Mouse (Mus musculus) midbrain, embryonic 12.5 days (tissue): Measurements from ENCODE around the gene Spred1. TPM values are rescaled to one million over a fixed set of nuclear protein-coding genes. Genes with fewer than 3 reads are reported as not detected.

ENCODE experiments used
- ATAC-seq: fragments of 200-750 bp; cut with Nextera tagmentation; 2 replicates; pipeline ENCODE4 v1.8.0; 2017; ENCODE audit warnings: low read depth, moderate TSS enrichment, moderate library complexity; ENCODE audit not compliant: low FRiP score
- H3K27ac ChIP-seq: fragments of 300-500 bp; sonication (generic); replicated peaks from 2 replicates; pipeline ENCODE4 v1.5.1; 2016; ENCODE audit warnings: mild to moderate bottlenecking
- H3K27me3 ChIP-seq: fragments of 300-500 bp; sonication (generic); 2 replicates; pipeline ENCODE4 v1.6.1; 2016; ENCODE audit warnings: mild to moderate bottlenecking
- H3K36me3 ChIP-seq: fragments of 300-500 bp; sonication (generic); 2 replicates; pipeline ENCODE4 v1.6.1; 2016
- H3K4me1 ChIP-seq: fragments of 300-500 bp; sonication (generic); 2 replicates; pipeline ENCODE4 v1.6.1; 2016
- H3K4me2 ChIP-seq: fragments of 300-500 bp; sonication (generic); replicated peaks from 2 replicates; pipeline ENCODE4 v1.6.1; 2016; ENCODE audit warnings: mild to moderate bottlenecking, moderate library complexity
- H3K4me3 ChIP-seq: fragments of 300-500 bp; sonication (generic); 2 replicates; pipeline ENCODE4 v1.5.1; 2016; ENCODE audit warnings: mild to moderate bottlenecking
- H3K9ac ChIP-seq: fragments of 300-500 bp; sonication (generic); replicated peaks from 2 replicates; pipeline ENCODE4 v1.6.1; 2016; ENCODE audit warnings: mild to moderate bottlenecking, moderate library complexity
- H3K9me3 ChIP-seq: fragments of 300-500 bp; sonication (generic); 2 replicates; pipeline ENCODE4 v1.6.1; 2016; ENCODE audit warnings: mild to moderate bottlenecking
- WGBS: fragments of 180-500 bp; shearing (Covaris S2); methylation state at CpG from one replicate; pipeline ENCODE4 v1.1.7; 2016; 5-methylcytosine and 5-hydroxymethylcytosine counted together
- polyA plus RNA-seq: library from polyadenylated mRNA; unstranded; fragments of >200 nt; fragmentation: Nextera tagmentation; extraction: Ambion mirVana; gene quantifications from 2 replicates; pipeline ENCODE4 v1.2.1, GENCODE M21; 2016

The Spred1 gene
- polyA plus RNA-seq, 1 experiment from 2014 or later: 17.8 TPM

DNA sequence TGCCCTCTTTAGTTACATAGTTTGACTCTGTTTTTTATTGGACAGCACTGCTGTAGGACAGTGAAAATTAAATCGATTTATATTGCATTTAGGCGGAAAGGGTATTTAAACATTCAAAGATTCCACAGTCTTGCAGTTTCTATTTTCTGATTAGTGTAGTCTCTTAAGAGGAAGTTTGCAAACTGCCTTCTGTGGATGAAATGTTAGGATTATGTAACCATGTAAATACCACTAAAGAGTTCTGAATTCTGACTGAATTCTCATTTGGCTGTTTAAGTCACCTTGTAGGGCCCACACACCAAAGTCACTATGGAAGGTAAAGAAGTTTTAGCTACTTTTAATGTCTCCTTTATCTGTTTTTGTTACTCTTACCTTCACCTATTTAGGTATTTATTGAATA lies 24.9 kb downstream of the Spred1 start:
- no peaks in the 10 kb centered on the region for H3K9me3 ChIP-seq
- H3K4me2 ChIP-seq: no peak overlapping the region
- 94% methylated on average over 2 of the region's 2 CpGs for WGBS
- no peak overlapping the region for H3K4me3 ChIP-seq
- no peak overlapping the region for H3K27ac ChIP-seq
- H3K9ac ChIP-seq: no peak overlapping the region
- H3K4me1 ChIP-seq: peaks cover 13% of the 10 kb centered on the region
- no peaks in the 10 kb centered on the region for H3K27me3 ChIP-seq
- H3K36me3 ChIP-seq: no peaks in the 10 kb centered on the region
- no peak for ATAC-seq

DNA sequence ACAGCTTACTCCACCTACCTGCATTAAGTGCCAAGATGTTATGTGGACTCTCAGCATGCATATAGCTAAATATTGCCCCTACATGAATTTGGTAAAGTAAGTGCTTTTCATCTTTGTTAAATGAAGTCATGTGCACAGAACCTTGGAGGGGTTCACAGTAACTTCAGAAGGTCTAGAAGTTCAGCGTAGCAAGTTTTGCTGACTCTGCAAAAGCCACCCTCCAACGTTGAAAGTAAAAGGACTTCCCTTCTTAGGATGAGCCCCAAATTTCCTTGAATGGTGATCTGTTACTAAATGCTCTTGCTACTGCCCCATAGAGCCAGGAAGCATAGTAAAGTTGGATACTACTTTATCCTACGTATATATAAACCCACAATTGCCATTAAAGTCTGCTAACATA lies 25.4 kb downstream of the Spred1 start:
- ATAC-seq: no peak
- Histone ChIP-seq H3K27me3 (no peaks in the 10 kb centered on the region), H3K27ac (no peak overlapping the region), H3K4me3 (no peak overlapping the region), H3K4me2 (no peak overlapping the region), H3K4me1 (peaks cover 8% of the 10 kb centered on the region; the same call in 1 of the 2 replicates), H3K36me3 (no peaks in the 10 kb centered on the region), H3K9ac (no peak overlapping the region), H3K9me3 (no peaks in the 10 kb centered on the region)
- 87% methylated on average over 3 of the region's 3 CpGs for WGBS

DNA sequence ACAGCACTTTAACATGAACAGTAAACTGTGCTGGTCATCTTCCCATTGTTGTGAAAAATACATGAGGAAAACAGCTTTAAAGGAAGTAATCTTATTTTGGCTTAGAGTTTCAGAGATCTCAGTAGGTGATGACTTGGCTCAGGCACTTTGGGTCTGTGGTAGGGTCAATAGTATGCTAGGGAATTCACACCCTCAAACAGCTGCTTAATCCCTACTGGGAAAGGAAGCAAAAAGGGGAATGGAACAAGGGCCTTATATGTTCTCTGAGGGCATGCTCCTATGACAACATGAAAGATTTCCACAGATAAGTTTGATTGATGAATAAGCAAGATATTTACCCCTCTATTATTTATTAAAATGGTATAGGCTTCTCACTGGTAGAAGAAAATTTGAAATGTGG lies 31.0 kb downstream of the Spred1 start:
- Histone ChIP-seq H3K27ac (no peak overlapping the region), H3K4me2 (no peak overlapping the region), H3K27me3 (no peaks in the 10 kb centered on the region), H3K9ac (no peak overlapping the region), H3K4me3 (no peak overlapping the region), H3K9me3 (no peaks in the 10 kb centered on the region), H3K36me3 (0 out of 2 replicates have a peak, but pooled peaks cover 3% of the 10 kb centered on the region), H3K4me1 (0 out of 2 replicates have a peak, but pooled peaks cover 7% of the 10 kb centered on the region)
- no peak for ATAC-seq

DNA sequence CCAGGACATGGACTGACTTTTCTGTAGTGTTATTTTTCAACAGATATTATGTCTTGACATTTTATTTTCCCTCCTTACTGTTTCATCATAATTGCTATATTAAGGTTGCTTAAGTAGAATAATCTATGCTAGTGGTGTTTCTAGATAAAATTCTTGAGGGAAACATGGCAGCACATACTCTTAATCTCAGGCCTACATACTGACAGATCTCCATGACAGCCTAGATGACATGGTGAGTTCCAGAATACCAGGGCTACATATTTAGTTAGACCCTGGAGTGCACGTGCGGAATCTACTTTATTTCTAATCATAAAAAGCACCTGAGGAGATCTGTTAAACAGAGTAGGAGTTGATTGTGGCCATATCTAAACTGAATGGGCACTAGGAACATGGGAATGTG lies 47.2 kb downstream of the Spred1 start:
- Histone ChIP-seq H3K27me3 (no peaks in the 10 kb centered on the region), H3K36me3 (peaks cover 14% of the 10 kb centered on the region; the same call in 1 of the 2 replicates), H3K4me3 (no peak overlapping the region), H3K4me1 (no peaks in the 10 kb centered on the region), H3K9ac (no peak overlapping the region), H3K27ac (no peak overlapping the region), H3K4me2 (no peak overlapping the region), H3K9me3 (no peaks in the 10 kb centered on the region)
- ATAC-seq: no peak
- 86% methylated on average over 2 of the region's 2 CpGs for WGBS

DNA sequence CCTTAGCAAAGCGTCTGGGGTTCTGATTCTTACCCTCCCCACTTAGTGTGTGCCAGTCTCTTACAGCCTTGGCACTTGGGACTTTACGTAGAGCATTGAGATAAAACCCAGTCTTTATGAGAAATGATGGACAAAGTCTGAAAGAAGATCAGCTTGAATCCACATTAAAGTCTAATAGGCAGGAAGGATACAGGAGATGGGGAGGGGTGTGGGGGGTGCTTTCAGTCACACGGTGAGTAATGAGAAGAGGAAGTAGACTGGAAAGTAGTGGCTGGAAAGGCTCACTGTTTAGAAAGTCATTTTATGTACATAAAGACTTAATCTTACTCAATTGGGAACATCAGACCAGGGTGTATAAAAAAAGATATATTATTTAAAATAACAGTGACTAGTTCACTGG lies 47.9 kb downstream of the Spred1 start:
- Histone ChIP-seq H3K4me3 (no peak overlapping the region), H3K9ac (no peak overlapping the region), H3K36me3 (peaks cover 14% of the 10 kb centered on the region; the same call in 1 of the 2 replicates), H3K27ac (no peak overlapping the region), H3K27me3 (no peaks in the 10 kb centered on the region), H3K4me2 (no peak overlapping the region), H3K9me3 (no peaks in the 10 kb centered on the region), H3K4me1 (no peaks in the 10 kb centered on the region)
- ATAC-seq: no peak
- 75% methylated on average over 3 of the region's 3 CpGs for WGBS

DNA sequence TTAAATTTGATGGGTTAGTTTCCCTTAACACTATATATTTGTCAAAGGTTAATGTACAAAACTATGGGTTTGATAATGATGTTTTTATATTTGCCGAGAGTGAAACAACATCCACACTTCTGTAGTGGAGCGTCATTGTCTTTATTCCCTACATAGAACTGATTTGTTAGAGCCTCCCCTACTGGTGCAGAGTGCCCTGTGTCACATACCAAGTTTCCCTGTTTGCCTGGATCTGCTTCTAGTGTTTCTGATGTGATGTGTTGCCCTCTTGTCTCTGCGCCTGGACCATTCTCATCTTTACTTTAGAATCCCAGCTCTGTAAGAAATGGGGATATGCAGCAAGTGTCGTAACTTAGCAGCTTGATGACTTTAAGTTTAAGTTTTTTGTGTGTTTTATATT lies 51.8 kb downstream of the Spred1 start:
- Histone ChIP-seq H3K4me1 (no peaks in the 10 kb centered on the region), H3K9ac (no peak overlapping the region), H3K4me3 (no peak overlapping the region), H3K4me2 (no peak overlapping the region), H3K27me3 (no peaks in the 10 kb centered on the region), H3K9me3 (no peaks in the 10 kb centered on the region), H3K27ac (no peak overlapping the region), H3K36me3 (peaks cover 29% of the 10 kb centered on the region; the same call in 1 of the 2 replicates)
- WGBS: 87% methylated on average over 4 of the region's 4 CpGs
- no peak for ATAC-seq

DNA sequence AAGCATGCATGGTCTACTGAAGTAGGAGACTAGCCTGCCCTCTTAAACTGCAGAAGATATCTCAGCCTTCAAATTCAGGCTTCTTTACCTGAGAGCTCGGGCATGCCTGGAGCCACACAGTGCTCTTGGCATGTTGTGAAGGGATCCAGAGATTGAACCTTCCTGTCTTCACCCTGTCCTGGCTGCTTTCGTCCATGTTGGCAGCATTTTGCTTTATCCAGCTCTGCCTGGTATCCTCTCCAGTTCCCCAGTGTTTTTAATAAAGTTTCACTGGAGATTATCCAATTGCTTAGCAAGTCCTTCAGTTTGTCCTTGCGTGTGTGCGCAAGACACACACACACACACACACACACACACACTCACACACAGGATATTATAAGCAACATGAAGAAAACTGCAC lies 54.9 kb downstream of the Spred1 start:
- Histone ChIP-seq H3K4me2 (no peak overlapping the region), H3K36me3 (peaks cover 29% of the 10 kb centered on the region; the same call in 1 of the 2 replicates), H3K27me3 (no peaks in the 10 kb centered on the region), H3K4me1 (no peaks in the 10 kb centered on the region), H3K4me3 (no peak overlapping the region), H3K27ac (no peak overlapping the region), H3K9ac (no peak overlapping the region), H3K9me3 (no peaks in the 10 kb centered on the region)
- 89% methylated on average over 4 of the region's 4 CpGs for WGBS
- no peak for ATAC-seq

DNA sequence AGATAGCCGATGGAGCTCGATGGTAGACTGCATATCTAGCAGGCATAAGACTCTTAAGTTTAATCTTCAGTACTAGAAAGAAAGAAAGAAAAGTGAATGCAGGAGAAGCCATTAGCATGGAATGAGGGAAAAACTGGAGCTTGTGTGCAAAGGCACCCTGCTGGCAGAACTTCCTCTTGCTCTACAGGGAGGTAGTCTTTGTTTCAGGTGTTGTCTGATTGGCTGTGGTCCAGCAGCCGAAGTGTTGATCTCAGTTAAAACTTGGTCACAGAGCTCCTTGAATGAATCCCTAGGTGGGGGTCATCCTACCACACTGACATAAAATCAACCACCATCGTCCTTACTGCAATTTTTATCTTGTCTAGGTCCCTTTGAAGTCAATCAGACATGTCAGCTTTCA lies 55.8 kb downstream of the Spred1 start:
- Histone ChIP-seq H3K27me3 (no peaks in the 10 kb centered on the region), H3K9ac (no peak overlapping the region), H3K36me3 (peaks cover 26% of the 10 kb centered on the region; the same call in 1 of the 2 replicates), H3K4me3 (no peak overlapping the region), H3K27ac (no peak overlapping the region), H3K4me2 (no peak overlapping the region), H3K9me3 (no peaks in the 10 kb centered on the region), H3K4me1 (no peaks in the 10 kb centered on the region)
- no peak for ATAC-seq
- WGBS: 74% methylated on average over 4 of the region's 4 CpGs

DNA sequence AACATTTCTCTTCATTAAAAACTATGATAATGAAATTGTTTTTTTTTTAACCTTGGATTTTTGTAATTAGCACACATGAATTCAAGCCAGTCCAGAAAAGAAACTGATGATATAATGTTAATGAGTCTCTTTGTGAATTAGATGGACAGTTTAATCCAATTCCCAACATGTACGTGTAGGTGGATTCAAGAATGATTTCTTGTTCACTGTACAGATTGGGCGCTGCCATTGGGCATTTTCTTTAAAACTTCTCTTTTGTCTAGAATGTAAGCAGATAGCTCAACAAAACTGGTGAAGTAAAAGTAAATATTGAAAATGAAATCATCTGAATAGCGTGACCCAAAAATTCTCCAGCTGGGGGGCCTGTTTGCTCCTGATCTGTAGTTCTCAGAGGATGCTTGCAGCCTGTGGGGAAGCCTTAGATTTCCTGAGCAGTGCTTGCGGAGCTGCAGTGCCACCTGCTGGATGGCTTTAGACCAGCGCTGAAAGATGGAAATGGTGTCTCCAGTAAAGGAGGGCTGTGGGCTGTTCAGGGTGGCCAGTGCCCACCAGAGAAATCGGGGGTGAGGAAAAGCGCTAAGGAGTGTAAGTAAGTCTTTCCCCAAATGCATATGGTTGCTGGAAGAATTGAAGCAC lies 59.2 kb downstream of the Spred1 start:
- Histone ChIP-seq H3K9ac (no peak overlapping the region), H3K4me3 (no peak overlapping the region), H3K27ac (no peak overlapping the region), H3K9me3 (no peaks in the 10 kb centered on the region), H3K36me3 (peaks cover 34% of the 10 kb centered on the region), H3K4me2 (no peak overlapping the region), H3K4me1 (no peaks in the 10 kb centered on the region), H3K27me3 (no peaks in the 10 kb centered on the region)
- ATAC-seq: peak; percentile 82
- WGBS: 30% methylated on average over 7 of the region's 7 CpGs

DNA sequence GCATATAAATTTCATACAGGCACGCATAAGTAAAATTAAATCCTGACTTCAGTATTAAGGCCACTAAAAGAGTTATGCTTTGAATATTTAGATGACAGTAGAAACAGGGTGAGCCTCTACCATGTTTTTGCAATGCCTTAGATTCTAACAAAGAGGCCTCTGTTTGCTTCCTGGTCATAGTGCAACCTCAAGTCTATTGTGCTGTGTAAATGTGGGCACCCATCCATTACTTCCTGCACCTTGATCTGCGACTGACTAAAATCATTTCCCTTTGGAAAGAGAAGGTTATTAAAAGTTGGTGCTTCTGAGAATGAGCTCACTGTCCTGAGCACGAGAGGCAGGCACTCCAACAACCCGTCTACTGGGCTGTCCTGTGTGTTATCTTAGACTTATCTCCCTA lies 64.4 kb downstream of the Spred1 start:
- Histone ChIP-seq H3K27me3 (no peaks in the 10 kb centered on the region), H3K4me3 (no peak overlapping the region), H3K9ac (no peak overlapping the region), H3K36me3 (peaks cover 30% of the 10 kb centered on the region), H3K9me3 (no peaks in the 10 kb centered on the region), H3K4me1 (no peaks in the 10 kb centered on the region), H3K27ac (no peak overlapping the region), H3K4me2 (no peak overlapping the region)
- no peak for ATAC-seq
- WGBS: 55% methylated on average over 4 of the region's 4 CpGs

DNA sequence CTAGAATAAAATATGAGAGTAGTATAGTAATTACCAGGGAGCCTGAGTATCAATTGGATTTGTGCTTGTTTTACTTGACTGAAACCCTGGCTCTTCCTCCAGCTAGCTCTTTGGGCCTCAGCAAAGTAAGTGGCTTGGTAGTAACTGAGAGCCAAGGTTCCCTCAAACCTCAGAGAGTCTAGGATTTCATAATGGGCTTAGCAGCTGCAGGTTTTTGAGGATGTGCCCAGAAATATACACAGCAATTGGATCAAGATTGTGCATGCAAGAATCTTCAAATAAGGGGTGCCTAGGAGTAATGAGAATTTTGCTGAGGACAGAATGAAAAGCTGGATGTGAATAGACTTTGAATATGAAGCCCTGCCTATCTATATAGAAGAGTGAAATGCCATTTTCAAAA lies 69.7 kb downstream of the Spred1 start:
- Histone ChIP-seq H3K9me3 (no peaks in the 10 kb centered on the region), H3K36me3 (peaks cover 11% of the 10 kb centered on the region; the same call in 1 of the 2 replicates), H3K4me1 (no peaks in the 10 kb centered on the region; the same call in 1 of the 2 replicates), H3K27me3 (no peaks in the 10 kb centered on the region), H3K4me2 (no peak overlapping the region), H3K4me3 (no peak overlapping the region), H3K9ac (no peak overlapping the region), H3K27ac (no peak overlapping the region)
- no peak for ATAC-seq

DNA sequence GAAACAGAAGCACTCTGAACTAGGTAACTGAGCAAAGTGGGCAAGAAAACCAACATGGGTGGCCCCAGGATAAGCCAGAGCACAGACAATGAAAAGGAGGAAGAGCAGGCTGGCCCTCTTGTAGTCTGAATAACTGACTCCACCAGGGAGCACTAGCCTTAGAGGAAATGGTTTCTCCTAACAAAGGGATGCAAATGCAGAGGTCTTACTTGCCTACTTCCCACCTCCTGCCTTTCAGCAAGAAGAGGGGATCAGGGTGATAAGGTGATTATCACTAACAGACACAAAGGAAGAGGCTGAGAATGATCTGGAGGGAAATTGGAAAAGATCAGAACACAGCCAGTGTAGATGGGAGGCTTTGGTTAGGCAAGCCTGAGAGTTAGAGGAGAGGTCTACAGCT lies 73.1 kb downstream of the Spred1 start:
- H3K9me3 ChIP-seq: no peaks in the 10 kb centered on the region
- H3K27me3 ChIP-seq: no peaks in the 10 kb centered on the region
- H3K9ac ChIP-seq: no peak overlapping the region
- no peak overlapping the region for H3K4me3 ChIP-seq
- H3K27ac ChIP-seq: no peak overlapping the region
- H3K36me3 ChIP-seq: no peaks in the 10 kb centered on the region
- ATAC-seq: no peak
- no peaks in the 10 kb centered on the region; the same call in 1 of the 2 replicates for H3K4me1 ChIP-seq
- H3K4me2 ChIP-seq: no peak overlapping the region

DNA sequence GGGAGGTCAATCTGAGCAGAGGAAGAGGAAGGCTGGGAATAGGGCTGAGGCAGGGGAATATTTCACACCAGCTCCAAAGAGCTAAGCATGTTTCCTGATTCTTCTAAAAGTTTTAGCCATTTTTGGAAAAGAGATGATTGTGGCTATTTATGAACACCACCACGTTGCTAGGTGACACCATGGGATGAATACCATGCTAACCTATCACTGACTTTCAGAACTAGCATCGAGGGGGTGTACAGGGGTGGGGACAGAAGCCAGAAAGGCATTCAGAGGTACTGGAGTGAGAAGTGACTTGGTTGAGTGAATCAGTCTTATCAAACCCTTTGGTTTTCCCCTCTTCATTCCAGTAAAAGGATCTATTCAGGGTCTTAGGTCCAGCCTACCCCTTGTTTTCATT lies 74.0 kb downstream of the Spred1 start:
- Histone ChIP-seq H3K27me3 (no peaks in the 10 kb centered on the region), H3K9ac (no peak overlapping the region), H3K36me3 (no peaks in the 10 kb centered on the region), H3K9me3 (no peaks in the 10 kb centered on the region), H3K4me2 (no peak overlapping the region), H3K4me3 (no peak overlapping the region), H3K27ac (no peak overlapping the region), H3K4me1 (peaks cover 3% of the 10 kb centered on the region; the same call in 1 of the 2 replicates)
- no peak for ATAC-seq
- 24% methylated on average over 2 of the region's 2 CpGs for WGBS
